Mouse (Mus musculus) liver (tissue): ENCODE measurements at regions not wholly inside any gene's neighbourhood (a gene's known extent, or its start where the extent isn't known, plus 50 kb on each side); places are given as distances from the start of the nearest gene placed in this dataset.

ENCODE experiments used
- DNase-seq: peaks from one replicate; pipeline ENCODE4 v3.0.0-alpha.2; 2020; ENCODE audit warnings: mixed read lengths

DNA sequence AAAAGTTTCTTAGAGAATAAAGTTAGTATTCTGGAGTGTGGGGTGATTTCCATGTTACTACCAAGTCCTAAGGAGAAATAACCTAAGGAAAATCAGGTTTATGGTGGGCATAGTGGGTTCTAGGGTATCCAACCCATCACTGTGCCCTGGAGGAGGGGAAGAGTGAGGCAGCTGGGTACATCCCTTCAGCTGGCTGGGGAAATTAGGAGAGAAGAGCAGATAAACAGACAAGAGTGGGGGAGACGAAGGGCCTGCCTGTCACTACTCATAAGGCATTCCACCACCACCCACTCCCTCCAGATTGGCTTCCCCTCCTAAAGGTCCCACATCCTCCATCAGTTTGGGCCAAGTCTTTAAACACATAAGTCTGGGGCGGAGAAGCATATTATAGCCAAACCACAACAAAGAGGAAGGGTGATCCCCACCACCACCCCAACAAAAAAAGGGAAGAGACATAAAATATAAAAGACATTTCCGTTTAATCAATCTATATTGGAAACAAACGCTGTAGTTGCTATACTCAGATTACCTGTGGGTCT lies 299.8 kb downstream of the Gm11361 start:
- DNase-seq, result no peak

DNA sequence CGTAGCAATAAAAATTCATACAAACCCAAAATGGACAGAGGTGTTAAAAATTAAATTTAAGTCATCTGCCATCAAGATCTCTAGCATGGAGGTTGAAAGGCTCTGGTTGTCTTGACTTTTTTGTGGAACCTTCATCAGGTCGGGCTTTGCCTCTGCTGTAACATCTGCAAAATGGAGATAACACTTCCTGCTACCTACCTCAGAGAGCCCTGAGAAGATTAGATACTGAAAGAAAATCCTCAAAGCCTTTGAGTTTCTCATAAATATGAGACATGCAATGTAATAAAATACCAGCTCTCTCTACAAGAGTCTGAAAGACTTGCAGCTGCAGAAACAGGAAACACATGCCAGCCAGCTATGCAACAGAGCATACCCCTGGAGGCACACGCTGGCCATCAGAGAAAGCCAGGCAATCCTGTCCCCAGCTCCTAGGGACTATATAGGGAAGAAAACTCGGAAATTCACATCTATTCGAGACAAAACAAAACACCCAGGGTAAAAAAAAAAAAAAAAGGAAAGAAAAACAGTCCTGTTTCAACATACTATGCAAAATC lies 299.1 kb downstream of the Gm11361 start:
- peak; percentile 22 for DNase-seq

DNA sequence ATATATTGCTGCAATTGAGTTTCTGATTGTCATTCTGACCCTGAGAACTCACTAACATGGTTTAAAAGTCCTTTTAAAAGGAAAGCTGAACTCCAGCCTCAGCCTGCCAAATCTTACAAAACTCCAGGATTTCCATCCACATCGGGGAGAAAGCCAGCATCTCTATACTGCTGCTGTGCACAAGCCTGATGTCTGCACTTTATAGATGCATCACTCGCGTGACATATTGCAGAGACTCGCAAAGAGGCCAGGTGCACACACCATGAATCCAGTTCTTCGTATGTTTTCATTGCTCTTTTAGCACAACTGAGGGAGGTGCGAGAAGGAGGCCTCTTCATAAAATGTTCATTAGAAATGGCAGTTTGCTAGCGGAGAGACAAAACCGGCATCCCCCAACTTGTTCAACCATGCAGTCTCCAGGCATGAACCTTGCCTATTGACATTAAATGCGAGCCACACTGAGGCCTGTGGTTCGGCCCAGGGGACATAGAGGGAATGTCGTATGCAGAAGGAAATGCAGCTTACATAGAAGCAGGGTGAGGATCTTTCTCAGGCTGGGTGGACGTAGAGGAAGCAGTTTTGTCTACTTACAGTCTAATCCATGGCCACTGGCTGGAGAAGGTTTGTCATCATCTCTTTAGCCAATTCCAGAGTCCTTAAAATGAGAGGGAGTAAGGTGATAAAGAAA lies 297.0 kb downstream of the Gm11361 start:
- no peak for DNase-seq

DNA sequence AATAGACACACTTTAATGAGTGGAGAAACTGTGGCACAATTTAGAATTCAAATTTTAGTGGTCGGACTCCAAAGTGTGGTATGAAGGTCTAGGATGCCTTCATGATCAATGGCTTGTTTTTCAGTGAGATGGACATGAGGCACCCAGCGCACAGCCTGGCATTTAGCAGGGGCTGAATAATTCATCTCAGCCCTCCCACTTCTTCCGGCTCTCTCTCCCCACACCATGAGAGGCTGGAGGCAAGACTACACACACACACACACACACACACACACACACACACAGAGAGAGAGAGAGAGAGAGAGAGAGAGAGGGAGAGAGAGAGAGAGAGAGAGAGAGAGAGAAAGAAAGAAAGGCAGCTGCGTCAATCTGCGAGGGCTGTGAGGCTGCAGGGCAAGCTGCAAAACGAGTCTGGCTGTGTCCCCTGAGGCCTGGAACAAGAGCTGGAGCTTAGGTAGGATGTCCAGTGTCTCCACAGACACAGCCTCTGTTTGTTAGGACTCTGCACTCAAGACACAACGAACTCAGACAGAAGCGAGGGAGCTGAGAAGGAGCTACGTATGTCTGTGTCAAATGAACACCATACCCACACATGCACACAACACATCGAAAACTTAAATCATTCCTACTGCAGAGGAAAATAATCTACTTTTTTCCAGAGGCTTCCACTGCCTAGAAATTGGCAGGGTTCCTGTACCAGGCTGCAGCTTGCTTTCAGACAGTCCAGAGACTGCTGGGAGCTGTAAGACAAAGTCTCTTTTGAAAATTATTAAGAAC lies 295.8 kb downstream of the Gm11361 start:
- no peak for DNase-seq

DNA sequence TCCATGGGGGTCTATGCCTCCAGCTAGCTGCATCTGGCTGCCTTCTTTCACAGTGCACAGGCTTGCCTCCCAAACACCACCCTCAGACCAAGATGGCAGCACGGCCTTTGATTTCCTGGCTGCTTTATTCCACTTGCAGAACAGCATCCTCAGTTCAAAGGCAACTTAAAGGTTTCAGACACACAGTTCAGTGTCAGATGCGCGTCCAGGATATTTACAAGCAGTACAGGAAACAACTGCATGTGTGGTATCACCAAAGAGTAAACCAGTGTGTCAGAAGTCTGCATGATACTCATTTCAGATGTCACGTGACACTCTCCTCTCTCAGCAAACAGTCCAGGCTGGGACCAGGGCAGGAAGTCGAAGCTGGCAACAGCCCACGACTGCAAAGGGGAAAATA lies 294.2 kb downstream of the Gm11361 start:
- no peak for DNase-seq

DNA sequence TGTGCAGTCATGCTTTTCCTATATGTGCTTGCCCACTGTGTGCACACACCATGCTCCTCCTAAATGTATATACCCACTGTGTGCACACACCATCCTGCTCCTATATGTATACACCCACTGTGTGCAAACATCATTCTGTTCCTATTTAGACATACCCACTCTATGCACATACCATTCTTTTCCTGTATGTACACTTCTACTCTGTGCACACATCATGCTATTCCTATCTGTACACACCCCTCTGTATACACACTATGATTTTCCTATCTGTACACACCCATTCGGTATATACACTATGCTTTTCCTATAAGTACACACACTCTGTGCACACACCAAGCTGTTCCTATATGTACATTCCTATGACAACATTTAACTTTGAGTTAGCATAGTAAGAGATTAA lies 288.5 kb downstream of the Gm11361 start:
- DNase-seq, result no peak

DNA sequence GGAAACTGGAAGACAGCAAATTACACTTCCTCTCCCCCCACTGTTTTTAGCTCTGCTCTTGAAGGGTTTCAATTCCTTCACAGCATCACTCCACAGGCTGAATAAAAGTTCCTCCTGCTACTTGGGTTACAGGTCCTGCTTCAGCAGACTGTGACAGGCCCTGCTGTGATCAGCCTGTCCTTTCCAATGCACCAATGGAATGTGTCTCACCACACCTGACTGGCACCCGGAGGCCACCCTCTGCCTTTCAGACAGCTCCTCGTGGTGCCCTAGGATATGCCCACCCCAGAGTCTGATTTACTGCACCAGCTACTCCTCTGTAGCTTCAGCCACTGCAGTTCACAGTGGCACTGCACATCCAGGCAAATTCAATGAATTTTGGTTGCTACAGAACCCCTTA lies 288.0 kb downstream of the Gm11361 start:
- DNase-seq, result no peak

DNA sequence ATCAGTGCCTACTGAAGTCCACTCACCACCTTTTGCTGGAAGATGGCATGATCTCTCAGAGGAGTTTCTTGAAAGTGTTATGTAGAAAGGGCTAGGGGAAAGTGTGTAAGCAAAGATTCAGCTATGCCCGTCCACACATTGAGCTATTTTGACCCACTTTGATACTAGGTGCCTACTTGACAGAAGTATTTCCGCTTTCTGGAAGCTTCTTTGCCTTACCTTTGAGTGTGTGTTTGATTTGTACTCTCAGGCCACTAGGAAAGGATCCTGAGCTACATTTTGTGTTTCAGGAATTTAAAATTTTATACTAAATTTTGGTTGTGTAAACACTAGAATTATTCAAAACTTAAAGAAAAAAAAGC lies 287.5 kb downstream of the Gm11361 start:
- no peak for DNase-seq

DNA sequence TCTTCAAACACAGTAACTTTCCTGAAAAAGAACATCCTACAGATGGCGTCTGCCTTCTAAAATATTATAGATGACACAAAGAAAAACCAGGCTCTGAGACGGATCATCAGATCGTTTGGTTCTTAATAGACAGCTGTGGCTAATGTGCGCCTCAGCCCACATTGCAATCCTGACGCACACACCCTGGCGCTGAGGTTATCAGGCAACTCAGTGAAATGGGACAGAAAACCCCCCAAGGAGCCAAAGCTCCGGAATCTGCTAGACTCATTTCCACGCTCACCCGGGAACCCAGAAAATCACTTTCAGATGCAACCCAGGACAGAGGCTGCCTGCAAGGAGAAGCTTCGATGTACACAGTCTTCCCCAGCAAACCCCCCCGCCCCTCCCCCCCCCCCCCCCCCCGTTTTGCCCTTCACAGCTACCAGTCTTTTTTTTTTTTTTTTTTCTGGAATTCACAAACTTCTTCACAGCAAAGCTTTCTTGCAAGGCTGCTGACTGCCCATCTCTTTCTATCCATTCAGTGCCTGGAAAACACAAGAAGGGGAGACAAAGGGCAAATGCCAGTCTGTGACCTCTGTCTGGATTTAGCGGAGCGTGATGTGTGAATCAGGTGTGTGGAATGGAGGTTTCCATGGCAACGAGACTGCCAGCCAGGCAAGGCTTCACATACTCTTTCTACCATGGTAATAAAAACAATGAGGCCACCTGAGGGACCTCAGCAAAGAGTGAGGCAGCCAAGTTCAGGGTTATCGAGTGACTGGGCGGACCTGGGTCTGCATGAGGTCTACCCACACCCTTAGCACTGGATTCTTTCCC lies 286.9 kb downstream of the Gm11361 start:
- no peak for DNase-seq

DNA sequence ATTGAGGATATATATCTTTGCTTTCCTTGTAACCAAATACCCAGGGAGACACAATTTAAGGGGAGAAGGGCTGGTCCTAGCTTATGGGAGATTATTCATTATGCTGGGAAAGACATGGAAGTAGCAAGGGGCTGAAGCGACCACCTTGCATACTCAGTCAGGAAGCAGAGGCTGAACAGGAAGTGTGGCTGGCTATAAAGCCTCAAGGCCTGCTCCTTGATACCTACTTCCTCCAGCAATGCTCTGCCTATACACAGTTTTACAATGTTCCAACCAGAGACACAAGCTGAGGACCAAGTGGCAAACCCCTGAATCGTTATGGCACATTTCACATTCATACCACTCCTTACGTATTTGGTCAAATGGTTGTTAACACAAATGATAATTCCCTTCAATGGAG lies 284.3 kb downstream of the Gm11361 start:
- no peak for DNase-seq

DNA sequence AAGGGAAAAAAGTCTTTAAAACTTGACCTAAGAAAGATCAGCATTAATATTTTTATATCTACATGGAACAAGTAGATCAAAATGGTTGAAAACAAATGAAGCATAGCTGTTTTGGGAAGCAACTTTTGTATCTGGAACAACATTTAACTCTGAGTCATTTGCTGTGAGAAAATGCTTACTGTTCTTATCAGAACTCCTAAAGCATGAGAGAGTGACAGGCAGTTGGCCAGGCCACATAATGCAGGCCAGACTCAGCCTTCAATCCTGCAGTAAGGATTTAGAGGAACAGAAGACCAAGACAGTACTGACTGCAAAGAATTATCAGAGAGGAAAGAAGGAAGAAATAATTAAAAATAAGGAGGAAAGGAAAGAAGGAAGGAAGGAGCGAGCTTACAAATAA lies 275.8 kb downstream of the Gm11361 start:
- DNase-seq, result no peak

DNA sequence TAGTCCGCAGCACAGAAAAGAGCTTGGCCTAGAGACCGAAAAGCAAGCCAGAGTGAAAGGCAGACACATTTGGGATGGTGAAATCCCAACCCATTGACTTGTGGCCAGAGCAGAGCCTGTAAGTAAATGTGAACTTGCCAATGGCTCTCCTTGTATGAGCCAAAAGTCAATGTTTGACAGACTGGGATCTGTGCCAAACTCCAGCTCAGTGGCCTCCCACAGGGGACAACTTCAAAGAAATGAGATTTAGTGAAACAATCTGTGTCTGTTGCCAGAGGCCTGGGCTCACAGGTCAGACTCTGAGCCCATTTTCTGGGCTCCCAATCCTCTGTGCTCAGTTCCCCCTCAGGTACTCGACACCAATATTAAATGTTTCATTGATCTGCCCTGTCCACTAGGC lies 274.9 kb downstream of the Gm11361 start:
- DNase-seq, result peak; percentile 51

DNA sequence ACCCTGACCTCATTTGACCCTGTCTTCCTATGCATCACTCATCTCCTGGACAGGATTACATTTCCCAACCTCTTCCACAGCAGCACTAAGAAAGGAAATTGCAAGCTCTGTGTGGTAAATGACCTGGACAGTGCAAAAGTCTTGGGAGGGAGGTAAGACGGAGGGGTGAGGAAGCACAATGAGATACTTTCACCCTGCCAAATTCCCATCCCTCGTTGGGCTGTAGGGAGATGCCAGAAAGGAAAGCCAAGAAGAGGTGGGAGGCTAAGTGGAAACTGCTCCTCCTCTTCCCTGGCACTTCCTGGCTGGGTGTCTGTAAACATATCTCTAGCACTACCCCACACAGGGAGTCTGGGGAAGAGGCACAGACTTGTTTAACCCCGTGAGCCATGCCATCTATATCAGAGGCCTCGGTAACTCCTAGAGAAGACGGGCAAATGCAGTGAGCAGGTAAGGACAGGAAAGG lies 274.2 kb downstream of the Gm11361 start:
- no peak for DNase-seq

DNA sequence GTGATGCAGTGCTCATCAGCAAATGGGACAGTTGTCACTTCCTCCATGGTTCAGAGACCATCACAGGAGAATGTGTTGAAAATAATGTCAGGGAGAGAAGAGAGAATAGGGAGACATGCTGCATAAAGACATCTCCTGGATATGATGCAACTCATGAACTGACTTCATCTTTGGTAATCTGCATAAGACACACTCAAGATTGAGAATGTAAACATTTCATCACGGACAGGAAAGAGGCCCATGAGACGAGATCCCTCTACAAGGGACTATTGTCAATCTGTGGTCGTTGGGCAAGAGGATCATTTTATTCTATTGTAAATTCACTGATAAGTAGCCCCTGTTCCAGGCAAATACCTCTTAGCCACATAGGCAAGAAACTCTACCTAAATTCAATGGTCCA lies 273.6 kb downstream of the Gm11361 start:
- no peak for DNase-seq

DNA sequence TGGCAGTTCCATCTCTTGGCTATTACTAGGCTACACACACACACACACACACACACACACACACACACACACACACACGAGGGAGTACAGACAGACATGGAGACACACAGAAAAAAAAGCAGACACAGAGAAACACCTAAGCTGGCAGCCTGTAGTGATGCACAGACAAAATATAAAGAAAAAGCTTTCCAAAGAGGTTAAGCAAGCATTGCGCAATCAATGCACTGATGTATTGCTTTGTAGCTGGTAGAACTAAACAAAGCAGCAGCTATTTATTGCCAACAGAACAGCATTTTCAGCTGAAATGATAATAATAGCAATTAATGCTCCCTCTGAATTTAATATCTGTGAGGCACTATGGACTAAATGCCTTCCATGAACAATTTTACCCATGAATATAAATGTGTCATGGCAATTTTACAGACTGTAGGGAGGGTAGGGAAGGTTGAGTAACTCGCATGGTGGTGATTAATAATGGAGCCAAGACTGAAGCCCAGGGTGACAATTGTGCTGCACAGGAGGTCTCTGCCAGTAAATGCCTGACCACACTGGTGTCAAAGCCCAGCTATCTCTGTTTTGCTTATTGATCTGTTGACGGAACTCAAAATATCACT lies 271.7 kb downstream of the Gm11361 start:
- no peak for DNase-seq

DNA sequence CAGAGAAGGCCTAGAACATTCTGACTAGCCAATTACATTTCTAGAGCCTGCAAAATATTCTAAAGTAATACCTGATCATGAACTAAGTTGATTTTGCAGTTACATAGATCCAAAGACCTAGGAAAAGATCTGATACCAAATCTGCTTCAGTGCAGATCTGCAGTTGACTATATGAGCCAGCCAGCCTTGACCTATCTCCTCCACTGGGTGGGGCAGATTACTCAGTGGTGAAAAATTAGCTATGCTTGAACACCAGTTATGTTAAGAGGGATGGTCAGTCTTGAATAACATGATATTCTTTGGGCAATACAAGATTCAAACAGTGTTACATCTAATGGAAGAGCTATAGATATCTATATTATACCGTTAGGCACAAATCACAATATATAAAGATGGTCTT lies 269.0 kb downstream of the Gm11361 start:
- no peak for DNase-seq

DNA sequence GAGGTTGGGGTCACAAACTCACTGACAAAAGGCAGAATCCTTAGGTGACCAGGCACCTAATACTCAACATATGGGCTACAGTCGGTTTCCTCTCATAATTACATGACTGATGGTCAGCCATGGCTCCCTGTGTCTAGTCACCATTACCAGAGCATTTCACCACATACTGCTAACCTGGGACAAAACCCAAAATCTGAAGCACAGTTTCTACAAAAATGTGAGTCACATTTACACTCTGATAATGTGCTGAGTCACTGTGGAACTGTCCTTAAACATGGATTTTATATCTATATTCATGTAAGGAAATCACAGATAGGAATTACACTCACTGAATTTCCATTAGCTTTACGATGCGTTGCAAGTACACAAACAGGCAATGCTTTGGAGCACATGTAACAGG lies 267.1 kb downstream of the Gm11361 start:
- DNase-seq, result no peak

DNA sequence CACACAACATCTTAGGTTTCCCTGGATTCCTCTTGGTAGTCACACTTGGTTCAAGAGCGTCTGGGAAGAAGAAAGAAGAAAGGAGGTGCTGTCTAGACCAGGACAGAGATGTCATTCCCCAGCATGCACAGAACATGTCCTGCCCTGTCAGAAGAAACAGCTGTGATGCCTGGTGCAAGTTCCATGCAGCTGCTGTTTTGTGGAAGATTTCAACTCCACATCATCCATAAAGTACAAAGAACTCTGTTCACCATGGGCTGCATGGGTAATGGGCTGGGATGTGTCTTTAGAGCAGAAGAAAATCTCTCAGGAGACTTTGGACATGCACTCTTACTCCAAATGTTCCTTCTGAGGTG lies 262.8 kb downstream of the Gm11361 start:
- DNase-seq, result no peak

DNA sequence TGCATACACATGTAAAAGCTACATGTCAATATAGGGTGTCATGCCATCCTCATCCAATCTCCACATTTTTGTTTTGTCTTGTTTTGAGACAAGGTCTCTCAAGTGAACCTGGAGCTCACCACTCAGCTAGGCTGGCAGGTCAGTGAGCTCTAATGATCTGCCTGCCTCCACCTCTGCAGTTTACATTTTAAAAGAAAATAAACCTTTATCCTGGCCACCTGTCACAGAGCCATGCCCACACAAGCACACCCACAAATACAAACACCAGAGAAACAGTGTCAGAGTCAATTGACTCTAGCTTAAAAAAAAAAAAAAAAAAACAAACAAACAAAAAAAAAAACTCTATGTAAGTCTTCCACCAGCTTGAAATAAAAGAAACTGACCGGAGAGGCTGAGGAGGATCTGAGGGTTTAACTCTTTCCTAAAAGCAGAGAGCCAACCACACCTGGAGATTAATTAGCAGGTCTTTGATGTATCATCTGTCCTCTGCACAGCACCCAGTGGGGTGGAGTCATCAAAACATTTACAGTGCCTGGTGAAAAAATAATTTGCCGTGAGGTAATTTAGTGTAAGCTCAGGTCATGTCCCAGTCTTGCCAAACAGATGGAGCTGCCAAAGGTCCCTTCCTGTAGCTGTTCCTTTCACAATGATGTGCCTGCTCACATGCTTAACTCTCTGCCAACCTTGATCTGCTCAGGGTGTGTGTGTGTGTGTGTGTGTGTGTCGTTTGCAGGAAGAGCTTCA lies 262.2 kb downstream of the Gm11361 start:
- no peak for DNase-seq

DNA sequence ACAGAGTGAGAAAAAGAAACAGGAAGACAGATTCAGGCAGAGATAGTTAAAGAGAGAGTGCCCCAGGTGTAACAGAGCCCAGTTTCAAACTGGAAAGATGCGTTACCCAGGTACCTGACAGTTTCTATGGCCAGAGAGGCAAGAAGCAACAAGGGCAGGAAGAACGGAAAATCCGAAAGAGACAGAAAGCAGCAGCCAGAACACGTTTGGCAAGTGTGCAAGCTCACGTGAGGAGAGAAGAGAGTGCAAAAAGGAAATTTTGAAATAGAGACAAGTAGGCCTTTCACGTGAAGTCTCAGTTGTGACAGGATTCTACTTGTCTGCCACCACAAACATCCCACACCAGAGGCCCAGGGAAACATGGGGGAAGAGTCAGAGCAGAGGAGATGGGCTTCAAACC lies 259.8 kb downstream of the Gm11361 start:
- no peak for DNase-seq

DNA sequence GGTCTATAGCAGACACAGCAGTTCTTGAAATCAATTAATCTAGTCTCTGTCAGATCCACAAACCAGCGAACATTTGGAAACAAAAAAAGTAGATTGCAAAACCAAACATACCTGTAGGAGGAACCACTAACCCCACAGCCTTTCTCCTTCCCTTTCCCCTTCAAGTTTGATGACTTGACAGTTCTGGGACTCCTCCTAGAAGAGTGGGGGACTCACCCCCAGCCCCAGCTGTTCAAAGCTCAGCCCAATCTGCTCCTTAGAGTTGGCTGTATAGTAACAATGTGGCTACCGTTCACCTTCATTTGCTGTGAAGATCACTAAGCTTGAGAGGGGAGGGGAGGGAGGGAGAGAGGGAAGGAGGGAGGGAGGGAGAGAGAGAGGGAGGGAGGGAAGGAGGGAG lies 259.3 kb downstream of the Gm11361 start:
- DNase-seq, result no peak

DNA sequence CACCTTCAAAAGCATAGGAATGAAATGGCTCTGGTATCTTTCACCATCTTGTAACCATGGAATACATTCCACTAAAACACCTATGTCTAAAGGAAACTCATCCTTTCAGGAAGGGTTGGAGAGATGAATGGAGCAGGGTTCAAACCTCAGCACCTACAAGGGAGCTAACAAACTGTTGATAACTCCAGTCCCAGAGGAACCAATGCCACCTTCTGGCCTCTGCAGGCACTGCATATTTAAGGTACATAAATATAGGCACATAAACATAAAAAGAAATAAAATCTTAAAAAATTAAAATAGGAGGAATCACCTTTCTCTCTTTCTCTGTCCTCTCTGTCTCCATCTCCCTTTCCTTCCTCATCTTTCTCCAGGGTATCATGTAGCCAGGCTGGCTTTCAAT lies 256.9 kb downstream of the Gm11361 start:
- no peak for DNase-seq
